Mouse (Mus musculus): ENCODE data around the gene Btaf1. TPM values are rescaled to one million over a fixed set of nuclear protein-coding genes. Genes with fewer than 3 reads are reported as not detected.
"Not testable (repeated sequence)": the region's sequence is repeated elsewhere in the genome, so short reads cannot be mapped to it uniquely, and the experiment has no call there.

The Btaf1 gene
- polyA plus RNA-seq, 1 experiment from 2014 or later, result 12.7 TPM

DNA sequence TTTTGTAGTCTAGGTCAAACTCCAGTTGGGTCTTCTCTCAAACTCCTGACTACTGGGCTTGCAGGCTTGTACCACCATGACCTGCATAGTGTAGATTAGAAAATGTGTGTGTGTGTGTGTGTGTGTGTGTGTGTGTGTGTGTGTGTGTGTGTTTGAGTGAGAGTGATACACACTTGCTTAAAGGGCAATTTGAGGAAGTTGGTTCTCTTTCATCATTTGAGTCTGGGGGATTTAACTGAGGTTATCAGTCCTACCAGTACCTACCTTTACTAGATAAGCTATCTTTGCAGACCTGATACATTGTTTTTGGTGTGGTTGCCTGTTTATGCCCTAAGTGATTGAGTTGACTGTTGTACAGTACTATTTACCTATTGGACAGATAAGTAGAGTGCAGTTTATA is 6.2 kb downstream of the Btaf1 start:
- Histone ChIP-seq H3K27me3 (ENCODE audit: insufficient read depth, poor library complexity, severe bottlenecking) (no peaks in the 10 kb centered on the region), H3K27ac (no peak overlapping the region), H3K4me3 (no peak overlapping the region), H3K4me1 (replicated peaks) (peaks cover 14% of the 10 kb centered on the region), H3K36me3 (peaks cover 19% of the 10 kb centered on the region), H3K9me3 (no peaks in the 10 kb centered on the region)
- no peak for DNase-seq (ENCODE audit: low spot score)

DNA sequence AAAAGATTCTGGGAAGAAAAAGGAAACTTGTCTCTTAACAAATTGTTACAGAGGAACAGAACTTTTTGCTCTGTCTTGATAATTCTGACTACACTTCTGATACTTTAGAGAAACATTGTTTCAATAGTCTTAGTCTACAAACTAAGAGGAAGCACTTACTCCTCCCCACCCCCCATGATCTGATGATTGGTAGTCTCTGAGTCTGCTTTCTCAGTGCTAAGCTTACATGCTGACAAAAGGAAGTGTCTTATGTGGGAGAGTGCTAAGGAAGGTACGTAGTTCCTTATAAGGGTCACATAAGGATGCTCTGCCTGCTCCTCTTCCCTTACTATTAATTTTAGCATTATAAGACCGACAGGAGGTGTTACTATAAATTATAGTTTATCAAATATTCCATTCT is 6.7 kb downstream of the Btaf1 start:
- no peak overlapping the region for H3K27ac ChIP-seq
- H3K27me3 ChIP-seq (ENCODE audit: insufficient read depth, poor library complexity, severe bottlenecking), result no peaks in the 10 kb centered on the region
- WGBS, result 92% methylated on average over 2 of the region's 2 CpGs
- no peak overlapping the region for H3K4me3 ChIP-seq
- H3K4me1 ChIP-seq (replicated peaks), result peaks cover 9% of the 10 kb centered on the region; the same call in 1 of the 2 replicates
- no peaks in the 10 kb centered on the region for H3K9me3 ChIP-seq
- DNase-seq (ENCODE audit: low spot score), result no peak
- peaks cover 19% of the 10 kb centered on the region for H3K36me3 ChIP-seq

DNA sequence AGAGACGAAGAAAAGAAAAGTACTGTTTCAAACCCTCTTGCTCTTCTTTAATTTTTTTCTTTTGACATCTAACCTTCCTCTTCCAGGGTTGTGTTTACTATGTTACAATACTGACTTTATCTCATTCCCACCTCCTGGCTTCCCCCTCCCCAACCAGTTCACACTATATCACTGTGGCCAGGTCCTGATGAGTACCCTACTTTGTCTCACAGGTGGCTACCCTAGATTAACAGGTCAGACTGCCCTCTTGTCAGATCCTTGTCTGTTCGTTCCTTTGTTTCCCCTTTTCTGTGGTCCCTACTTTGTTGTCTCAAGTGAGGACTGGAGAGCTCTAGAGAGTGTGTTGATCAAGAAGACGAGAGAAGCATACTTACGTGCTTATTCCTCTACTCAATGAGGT is 10.4 kb downstream of the Btaf1 start:
- H3K4me3 ChIP-seq, result no peak overlapping the region

DNA sequence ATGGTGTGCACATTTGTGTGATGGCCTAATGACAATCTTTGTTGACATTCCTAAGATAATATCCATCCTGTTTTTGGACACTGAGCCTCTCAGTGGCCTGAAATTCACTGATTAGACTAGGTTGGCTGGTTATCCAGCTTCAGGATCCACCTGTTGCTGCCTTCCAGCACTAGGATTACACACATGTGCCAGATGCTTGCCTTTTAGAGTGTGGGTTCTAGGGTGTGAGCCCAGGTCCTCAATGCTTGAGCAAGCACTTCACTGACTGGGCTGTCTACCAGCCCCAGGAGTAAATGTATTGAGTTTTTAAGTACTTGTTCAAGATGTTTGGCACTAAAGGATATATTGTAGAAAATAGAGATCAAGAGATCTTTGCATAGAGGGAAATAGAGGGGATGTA is 12.1 kb downstream of the Btaf1 start:
- H3K36me3 ChIP-seq, result peaks cover 19% of the 10 kb centered on the region
- no peaks in the 10 kb centered on the region for H3K4me1 ChIP-seq (replicated peaks)
- H3K9me3 ChIP-seq, result no peaks in the 10 kb centered on the region
- H3K27me3 ChIP-seq (ENCODE audit: insufficient read depth, poor library complexity, severe bottlenecking), result no peaks in the 10 kb centered on the region
- H3K4me3 ChIP-seq, result no peak overlapping the region
- H3K27ac ChIP-seq, result no peak overlapping the region
- no peak for DNase-seq (ENCODE audit: low spot score)

More for the DNA sequence above, 10.4 kb downstream of the Btaf1 start:
- Histone ChIP-seq H3K27ac (no peak overlapping the region), H3K9me3 (no peaks in the 10 kb centered on the region), H3K4me1 (replicated peaks) (no peaks in the 10 kb centered on the region), H3K27me3 (ENCODE audit: insufficient read depth, poor library complexity, severe bottlenecking) (no peaks in the 10 kb centered on the region), H3K36me3 (peaks cover 22% of the 10 kb centered on the region)
- DNase-seq (ENCODE audit: low spot score), result no peak
- WGBS, result 91% methylated on average over 4 of the region's 4 CpGs

DNA sequence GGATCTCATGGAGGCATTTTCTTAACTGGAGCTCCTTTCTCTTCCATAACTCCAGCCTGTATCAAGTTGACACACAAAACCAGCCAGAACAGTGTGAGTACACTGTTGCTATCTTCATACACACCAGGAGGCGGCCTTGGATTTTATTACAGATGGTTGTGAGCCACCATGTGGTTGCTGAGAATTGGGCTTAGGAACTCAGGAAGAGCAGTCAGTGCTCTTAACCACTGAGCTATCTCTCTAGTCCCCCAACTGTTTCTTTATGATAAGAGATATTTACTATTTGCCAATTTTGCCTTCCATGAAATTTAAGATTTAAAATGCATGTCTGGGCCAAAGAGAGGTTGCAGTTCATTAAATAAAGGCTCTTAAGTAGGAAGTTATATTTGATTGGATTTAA is 14.2 kb downstream of the Btaf1 start:
- no peak overlapping the region for H3K4me3 ChIP-seq
- no peak for DNase-seq (ENCODE audit: low spot score)
- WGBS, result 93% methylated on average over 1 of the region's 1 CpGs
- no peaks in the 10 kb centered on the region for H3K27me3 ChIP-seq (ENCODE audit: insufficient read depth, poor library complexity, severe bottlenecking)
- peaks cover 22% of the 10 kb centered on the region for H3K36me3 ChIP-seq
- H3K4me1 ChIP-seq (replicated peaks), result no peaks in the 10 kb centered on the region
- H3K27ac ChIP-seq, result no peak overlapping the region
- no peaks in the 10 kb centered on the region for H3K9me3 ChIP-seq

DNA sequence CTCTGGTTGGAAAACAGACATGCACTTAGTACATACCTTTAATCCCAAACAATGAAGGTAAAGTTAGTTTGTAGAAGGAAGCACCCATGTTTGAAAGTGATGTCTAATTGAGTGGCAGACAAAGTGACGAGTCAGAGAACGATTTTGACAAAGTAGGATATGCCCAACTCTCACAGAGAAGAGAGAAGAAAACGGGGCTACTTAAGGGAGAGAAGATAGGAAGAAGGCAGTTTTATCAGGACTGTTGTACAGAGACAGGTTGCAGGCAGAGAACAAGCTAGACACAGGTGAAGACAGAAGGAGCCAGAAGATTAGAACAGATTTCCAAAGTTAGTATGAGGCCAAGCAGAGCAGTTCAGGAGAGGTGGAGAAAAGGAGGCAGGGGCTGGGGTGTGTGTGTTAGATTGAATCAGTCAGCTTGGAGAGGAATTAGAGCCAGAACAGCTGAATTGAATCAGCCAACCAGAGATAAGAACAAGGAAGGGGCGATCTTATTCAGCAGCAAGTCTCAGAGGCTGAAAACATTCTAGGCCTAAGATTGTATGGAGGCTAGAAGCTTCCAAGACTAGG is 27.8 kb downstream of the Btaf1 start:
- Histone ChIP-seq H3K36me3 (peaks cover 31% of the 10 kb centered on the region), H3K27me3 (ENCODE audit: insufficient read depth, poor library complexity, severe bottlenecking) (no peaks in the 10 kb centered on the region), H3K9me3 (no peaks in the 10 kb centered on the region), H3K4me3 (no peak overlapping the region), H3K4me1 (replicated peaks) (no peaks in the 10 kb centered on the region), H3K27ac (no peak overlapping the region)
- no peak for DNase-seq (ENCODE audit: low spot score)
- 80% methylated on average over 4 of the region's 4 CpGs for WGBS

DNA sequence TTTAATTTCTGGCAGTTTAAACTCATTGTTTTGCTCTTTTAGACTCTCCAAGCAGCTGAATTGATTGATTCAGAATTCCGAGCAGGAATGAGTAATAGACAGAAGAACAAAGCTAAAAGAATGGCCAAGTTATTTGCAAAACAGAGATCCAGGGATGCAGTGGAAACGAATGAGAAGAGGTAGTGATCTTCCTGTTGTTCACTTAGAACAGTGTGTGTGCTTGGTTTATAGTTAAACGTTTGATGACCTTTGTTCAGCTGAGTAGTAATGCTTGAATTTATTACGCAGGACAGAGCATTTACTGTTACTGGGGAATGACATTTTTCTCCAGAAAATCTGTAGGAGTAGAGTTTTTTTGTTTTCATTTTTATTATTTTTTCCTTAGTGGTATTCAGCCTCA is 32.5 kb downstream of the Btaf1 start:
- no peak for DNase-seq (ENCODE audit: low spot score)
- H3K27me3 ChIP-seq (ENCODE audit: insufficient read depth, poor library complexity, severe bottlenecking), result no peaks in the 10 kb centered on the region
- H3K9me3 ChIP-seq, result no peaks in the 10 kb centered on the region
- H3K36me3 ChIP-seq, result peaks cover 68% of the 10 kb centered on the region
- H3K4me1 ChIP-seq (replicated peaks), result no peaks in the 10 kb centered on the region
- H3K27ac ChIP-seq, result no peak overlapping the region
- 88% methylated on average over 4 of the region's 4 CpGs for WGBS
- no peak overlapping the region for H3K4me3 ChIP-seq

DNA sequence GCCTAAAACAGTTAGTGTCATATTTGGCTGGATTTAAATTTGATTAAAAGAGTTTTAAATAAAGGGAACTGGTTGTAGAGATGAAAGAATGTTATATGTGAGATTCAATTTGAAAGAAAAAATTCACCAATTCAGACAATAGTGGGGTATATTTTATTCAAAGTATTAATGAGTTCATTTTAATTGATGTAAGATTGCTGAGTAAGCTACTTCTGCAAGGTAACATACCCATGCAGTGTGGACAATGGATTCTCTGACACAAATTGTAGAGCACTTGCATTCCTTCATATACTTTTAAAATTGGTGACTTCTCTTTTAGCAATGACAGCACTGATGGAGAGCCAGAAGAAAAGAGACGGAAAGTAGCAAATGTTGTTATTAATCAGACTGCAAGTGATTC is 35.4 kb downstream of the Btaf1 start:
- no peak for DNase-seq (ENCODE audit: low spot score)
- H3K4me1 ChIP-seq (replicated peaks), result no peaks in the 10 kb centered on the region
- peaks cover 88% of the 10 kb centered on the region for H3K36me3 ChIP-seq
- no peaks in the 10 kb centered on the region for H3K27me3 ChIP-seq (ENCODE audit: insufficient read depth, poor library complexity, severe bottlenecking)
- H3K4me3 ChIP-seq, result no peak overlapping the region
- H3K9me3 ChIP-seq, result no peaks in the 10 kb centered on the region
- 96% methylated on average over 1 of the region's 1 CpGs for WGBS
- no peak overlapping the region for H3K27ac ChIP-seq

DNA sequence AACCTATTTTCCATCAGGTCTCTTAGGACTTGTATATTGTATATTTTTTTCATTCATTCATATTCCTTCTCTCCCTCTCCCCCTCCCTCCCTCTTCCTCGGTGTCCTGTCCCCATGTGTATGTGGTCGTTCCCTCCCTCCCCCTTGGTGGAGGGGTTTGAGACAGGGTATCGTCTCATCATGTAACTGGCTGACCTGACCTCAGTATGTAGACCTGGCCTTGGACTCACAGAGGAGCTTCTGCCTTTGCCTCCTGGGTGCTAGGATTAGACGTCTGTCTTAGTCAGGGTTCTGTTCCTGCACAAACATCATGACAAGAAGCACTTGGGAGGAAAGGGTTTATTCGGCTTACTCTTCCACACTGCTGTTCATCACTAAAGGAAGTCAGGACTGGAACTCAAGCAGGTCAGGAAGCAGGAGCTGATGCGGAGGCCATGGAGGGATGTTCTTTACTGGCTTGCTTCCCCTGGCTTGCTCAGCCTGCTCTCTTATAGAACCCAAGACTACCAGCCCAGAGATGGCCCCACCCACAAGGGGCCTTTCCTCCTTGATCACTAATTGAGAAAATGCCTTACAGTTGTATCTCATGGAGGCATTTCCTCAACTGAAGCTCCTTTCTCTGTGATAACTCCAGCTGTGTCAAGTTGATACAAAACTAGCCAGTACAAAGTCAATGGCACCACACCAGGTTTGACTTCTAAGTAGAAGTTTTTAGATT is 36.8 kb downstream of the Btaf1 start:
- H3K36me3 ChIP-seq, result peaks cover 93% of the 10 kb centered on the region
- not testable (repeated sequence) for H3K4me1 ChIP-seq (replicated peaks); H3K27me3 ChIP-seq (ENCODE audit: insufficient read depth, poor library complexity, severe bottlenecking); H3K4me3 ChIP-seq; H3K9me3 ChIP-seq; DNase-seq (ENCODE audit: low spot score); H3K27ac ChIP-seq
- 90% methylated on average over 6 of the region's 6 CpGs for WGBS

DNA sequence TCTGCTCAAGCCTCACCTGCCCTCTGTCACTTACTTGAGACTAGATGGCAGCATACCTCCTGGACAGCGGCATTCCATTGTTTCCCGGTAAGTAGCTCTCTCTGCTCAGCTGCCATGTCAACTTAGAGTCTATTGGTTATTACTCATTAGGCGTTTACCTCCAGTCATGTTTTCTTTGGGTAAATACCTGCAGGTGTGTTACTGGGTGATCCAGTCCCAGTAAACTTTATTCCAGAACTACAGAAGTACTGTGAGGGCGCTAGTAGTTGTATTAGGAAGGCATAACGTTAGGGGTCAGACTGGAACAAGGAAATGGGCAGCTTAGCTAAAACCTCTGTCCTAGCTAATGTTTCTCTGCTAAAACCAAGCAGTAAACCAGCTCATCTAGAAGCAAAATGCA is 78.7 kb downstream of the Btaf1 start:
- Histone ChIP-seq H3K4me3 (no peak overlapping the region), H3K36me3 (peaks cover 94% of the 10 kb centered on the region), H3K27me3 (ENCODE audit: insufficient read depth, poor library complexity, severe bottlenecking) (no peaks in the 10 kb centered on the region), H3K27ac (no peak overlapping the region), H3K9me3 (no peaks in the 10 kb centered on the region), H3K4me1 (replicated peaks) (no peaks in the 10 kb centered on the region)
- 96% methylated on average over 5 of the region's 5 CpGs for WGBS
- no peak for DNase-seq (ENCODE audit: low spot score)

DNA sequence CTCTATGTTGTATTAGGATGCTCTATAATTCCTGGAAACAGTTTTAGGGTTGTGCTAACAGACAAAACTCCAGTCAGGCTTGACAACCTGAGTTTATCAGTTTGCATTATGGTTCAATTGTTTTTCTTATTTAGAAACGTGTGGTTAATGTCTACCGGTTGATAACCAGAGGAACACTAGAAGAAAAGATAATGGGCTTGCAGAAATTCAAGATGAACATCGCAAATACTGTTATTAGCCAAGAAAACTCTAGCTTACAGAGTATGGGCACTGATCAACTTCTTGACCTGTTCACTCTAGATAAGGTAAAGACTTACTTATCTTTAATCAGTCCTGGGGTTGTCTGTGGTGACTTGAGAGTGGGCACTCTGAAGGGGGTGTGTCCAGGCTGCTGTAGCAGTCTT is 84.0 kb downstream of the Btaf1 start:
- no peaks in the 10 kb centered on the region for H3K4me1 ChIP-seq (replicated peaks)
- DNase-seq (ENCODE audit: low spot score), result no peak
- no peak overlapping the region for H3K4me3 ChIP-seq
- H3K36me3 ChIP-seq, result peaks cover 99% of the 10 kb centered on the region
- H3K27ac ChIP-seq, result no peak overlapping the region
- H3K27me3 ChIP-seq (ENCODE audit: insufficient read depth, poor library complexity, severe bottlenecking), result no peaks in the 10 kb centered on the region
- H3K9me3 ChIP-seq, result no peaks in the 10 kb centered on the region
- WGBS, result 93% methylated on average over 3 of the region's 3 CpGs

DNA sequence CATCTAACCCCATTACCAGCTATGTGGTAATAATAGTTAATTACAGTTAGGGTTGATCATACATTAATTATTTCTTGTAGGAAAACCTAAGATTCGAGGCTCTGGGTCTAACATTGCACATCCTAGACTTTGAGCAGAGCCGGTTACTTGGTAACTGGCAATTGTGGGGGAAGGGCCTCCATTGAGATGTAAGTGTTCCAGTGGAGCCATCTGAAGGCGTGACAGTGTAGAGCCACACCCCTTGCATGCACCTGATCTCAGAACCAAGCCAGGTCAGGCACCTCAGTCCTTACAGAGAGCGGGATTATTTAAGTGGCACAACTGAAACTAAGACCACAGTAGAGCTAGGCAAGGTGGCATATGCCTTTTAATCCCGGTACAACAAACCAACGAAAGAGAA is 87.6 kb downstream of the Btaf1 start:
- no peak for DNase-seq (ENCODE audit: low spot score)
- Histone ChIP-seq H3K4me3 (no peak overlapping the region), H3K27me3 (ENCODE audit: insufficient read depth, poor library complexity, severe bottlenecking) (no peaks in the 10 kb centered on the region), H3K9me3 (peaks cover 19% of the 10 kb centered on the region), H3K4me1 (replicated peaks) (peaks cover 5% of the 10 kb centered on the region; the same call in 1 of the 2 replicates), H3K36me3 (peaks cover 66% of the 10 kb centered on the region), H3K27ac (no peak overlapping the region)
- WGBS, result 92% methylated on average over 6 of the region's 6 CpGs

DNA sequence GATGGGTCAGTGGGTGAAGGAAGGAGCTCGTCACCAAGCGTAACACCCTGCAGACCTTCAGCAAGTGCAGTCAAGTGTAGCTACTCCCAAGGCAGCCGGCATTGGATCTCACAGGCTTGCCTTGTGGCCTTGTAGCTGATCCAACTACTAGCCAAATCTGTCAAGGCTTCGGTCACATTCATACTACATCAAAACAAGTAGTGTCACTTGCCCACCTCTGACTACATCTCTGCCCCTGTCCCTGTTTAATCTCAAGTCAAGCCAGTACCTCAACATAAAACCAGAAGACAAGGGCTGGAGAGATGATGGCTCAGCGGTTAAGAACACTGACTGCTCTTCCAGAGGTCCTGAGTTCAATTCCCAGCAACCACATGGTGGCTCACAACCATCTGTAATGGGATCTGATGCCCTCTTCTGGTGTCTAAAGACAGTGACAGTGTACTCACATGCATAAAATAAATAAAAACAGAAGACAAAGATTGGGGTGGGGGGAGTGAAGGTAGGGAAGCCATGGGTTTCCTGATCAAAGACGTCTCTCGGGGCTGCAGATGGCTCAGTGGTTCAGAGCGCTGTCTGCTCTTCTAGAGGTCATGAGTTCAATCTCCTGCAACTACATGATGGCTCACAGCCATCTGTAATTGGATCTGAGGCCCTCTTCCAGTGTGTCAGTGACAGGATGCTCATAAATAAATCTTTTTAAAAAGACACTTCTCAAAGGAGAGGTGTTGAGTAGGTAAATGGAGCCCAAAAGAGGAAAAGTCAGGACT is 88.5 kb downstream of the Btaf1 start:
- peaks cover 57% of the 10 kb centered on the region for H3K36me3 ChIP-seq

More for the DNA sequence above, 88.5 kb downstream of the Btaf1 start:
- peaks cover 14% of the 10 kb centered on the region for H3K4me1 ChIP-seq (replicated peaks)
- whole genome bisulfite sequencing, result 89% methylated on average over 8 of the region's 8 CpGs
- peaks cover 19% of the 10 kb centered on the region for H3K9me3 ChIP-seq
- no peak overlapping the region for H3K27ac ChIP-seq
- DNase-seq (ENCODE audit: low spot score), result no peak
- H3K4me3 ChIP-seq, result no peak overlapping the region
- no peaks in the 10 kb centered on the region for H3K27me3 ChIP-seq (ENCODE audit: insufficient read depth, poor library complexity, severe bottlenecking)

Measured in hindbrain, embryonic 10.5 days (tissue).